In genomic region chr14:39317424-39318110, GRCm38 (mm10) we compare ENCODE assay signal across 11 mouse cellular contexts.
DNase-seq lines count a peak whose midpoint lies in the region; TF ChIP-seq lines count a peak whose summit lies in the region.
"Had no signal": no experiment of that assay in that cellular context is flagged by ENCODE, and none has a peak within 500 bp of the region (broad histone marks: within the 10 kb centered on the region; RNA-seq: fewer than 3 reads in every experiment).

No protein-coding gene starts in this region.

- no peaks in the 10 kb centered on the region for H3K27me3 ChIP-seq in heart, embryonic 10.5 days (ENCODE audit: insufficient read depth, poor library complexity, severe bottlenecking)
- H3K27me3 ChIP-seq: embryonic facial prominence, embryonic 13.5 days; megakaryocyte, embryonic 14.5 days had no signal

- no peak for TF ChIP-seq CTCF in brain, embryonic 14.5 days (IDR thresholded peaks at IDR 0.05; ENCODE audit: borderline replicate concordance, extremely low read depth, insufficient read depth, insufficient read length)

- no peaks in the 10 kb centered on the region for H3K36me3 ChIP-seq in heart, embryonic 10.5 days
- H3K36me3 ChIP-seq: embryonic facial prominence, embryonic 13.5 days had no signal

- H3K4me1 ChIP-seq in heart, embryonic 10.5 days, result no peaks in the 10 kb centered on the region
- H3K4me1 ChIP-seq: embryonic facial prominence, embryonic 13.5 days; megakaryocyte, embryonic 14.5 days had no signal

- H3K27ac ChIP-seq in heart, embryonic 10.5 days, result no peak overlapping the region
- H3K27ac ChIP-seq: embryonic facial prominence, embryonic 13.5 days had no signal

- 66% methylated on average over 4 of the region's 4 CpGs for WGBS in heart, embryonic 10.5 days

- H3K9me3 ChIP-seq in heart, embryonic 10.5 days, result no peaks in the 10 kb centered on the region
- H3K9me3 ChIP-seq: embryonic facial prominence, embryonic 13.5 days; megakaryocyte, embryonic 14.5 days had no signal

- H3K4me3 ChIP-seq in heart, embryonic 10.5 days, result no peak overlapping the region
- H3K4me3 ChIP-seq: embryonic facial prominence, embryonic 13.5 days; megakaryocyte, embryonic 14.5 days had no signal

- intact Hi-C loops in left cerebral cortex, postnatal 4 days (cut with DNase I), result no loop called here

- TF ChIP-seq POLR2A in brain, embryonic 14.5 days (IDR thresholded peaks at IDR 0.05; ENCODE audit: borderline replicate concordance, extremely low read depth, insufficient read depth, insufficient read length, poor library complexity, severe bottlenecking), result no peak

- peak; percentile 84 for DNase-seq in Muller cell, postnatal 12 days (ENCODE audit: inconsistent ontology term)
- DNase-seq in brain, embryonic 14.5 days (ENCODE audit: low read depth), result peak; percentile 96
- DNase-seq in frontal cortex, postnatal 25 days (ENCODE audit: low spot score in 2 of 2), result peak; percentile 17 to 42
- DNase-seq in left cerebral cortex, postnatal 4 days, result peak; percentile 98
- DNase-seq in heart, embryonic 10.5 days (ENCODE audit: low spot score), result no peak
- no peak for DNase-seq in c-Kit-positive CD71-positive TER-119-positive erythroid progenitor cells, embryonic 14.5 days (ENCODE audit: low spot score)
- DNase-seq in thymus, postnatal 4 days, result no peak
- no peak for DNase-seq in heart, adult 8-10 months (ENCODE audit: low spot score)
- DNase-seq: kidney, adult 9 months had no signal

Comparison
In these comparisons a context has a peak if more than half of its experiments do, and no peak if none do; other contexts are left out.
1. DNase-seq: peak in Muller cell, postnatal 12 days (single experiment), brain, embryonic 14.5 days (single experiment), frontal cortex, postnatal 25 days (2 of 2) and left cerebral cortex, postnatal 4 days (single experiment); none in heart, embryonic 10.5 days (single experiment), c-Kit-positive CD71-positive TER-119-positive erythroid progenitor cells, embryonic 14.5 days (single experiment), thymus, postnatal 4 days (single experiment) and heart, adult 8-10 months (single experiment).